In genomic region chr3:123001053-123001452, GRCm38 (mm10) we compare ENCODE assay signal across 24 mouse cellular contexts. TPM values are rescaled to one million over a fixed set of nuclear protein-coding genes. Genes with fewer than 3 reads are reported as not detected.
"Had no signal": no experiment of that assay in that cellular context is flagged by ENCODE, and none has a peak within 500 bp of the region (broad histone marks: within the 10 kb centered on the region; RNA-seq: fewer than 3 reads in every experiment).

No protein-coding gene starts in this region.

- H3K4me3 ChIP-seq: intestine, embryonic 15.5 days; limb, embryonic 12.5 days; limb, embryonic 15.5 days; midbrain, embryonic 13.5 days; myocyte; neural tube, embryonic 13.5 days; stomach, embryonic 15.5 days had no signal

- H3K4me2 ChIP-seq: intestine, embryonic 15.5 days; limb, embryonic 12.5 days; limb, embryonic 15.5 days; liver, embryonic 11.5 days; lung, embryonic 14.5 days; midbrain, embryonic 13.5 days; neural tube, embryonic 13.5 days; stomach, embryonic 15.5 days had no signal

- H3K4me1 ChIP-seq: intestine, embryonic 15.5 days; limb, embryonic 12.5 days; limb, embryonic 15.5 days; midbrain, embryonic 13.5 days; neural tube, embryonic 13.5 days; stomach, embryonic 15.5 days had no signal

- DNase-seq: kidney, adult 18-20 months; left cerebral cortex, postnatal 4 days; liver, postnatal 0 days; lung, embryonic 14.5 days; retina, postnatal 1 day; right cerebral cortex, postnatal 25 days; spleen, adult 18-20 months; thymus, postnatal 36 days had no signal

- H3K36me3 ChIP-seq: intestine, embryonic 15.5 days; limb, embryonic 12.5 days; limb, embryonic 15.5 days; midbrain, embryonic 13.5 days; neural tube, embryonic 13.5 days; stomach, embryonic 15.5 days had no signal

- H3K27me3 ChIP-seq: intestine, embryonic 15.5 days; limb, embryonic 12.5 days; limb, embryonic 15.5 days; midbrain, embryonic 13.5 days; neural tube, embryonic 13.5 days; stomach, embryonic 15.5 days had no signal

- H3K9me3 ChIP-seq: intestine, embryonic 15.5 days; limb, embryonic 12.5 days; limb, embryonic 15.5 days; midbrain, embryonic 13.5 days; neural tube, embryonic 13.5 days; stomach, embryonic 15.5 days had no signal

- H3K27ac ChIP-seq: intestine, embryonic 15.5 days; kidney, postnatal 0 days; limb, embryonic 12.5 days; limb, embryonic 15.5 days; liver, embryonic 14.5 days; macrophage; midbrain, embryonic 13.5 days; neural tube, embryonic 13.5 days; stomach, embryonic 15.5 days had no signal

- ATAC-seq: intestine, embryonic 15.5 days; liver, postnatal 0 days; midbrain, embryonic 13.5 days; midbrain, embryonic 16.5 days had no signal

- H3K9ac ChIP-seq: intestine, embryonic 15.5 days; limb, embryonic 12.5 days; limb, embryonic 15.5 days; liver, embryonic 14.5 days; liver, postnatal 0 days; lung, embryonic 14.5 days; midbrain, embryonic 13.5 days; neural tube, embryonic 13.5 days; stomach, embryonic 15.5 days had no signal

RNA-seq across cellular contexts. Expression of gene Myoz2, which starts 33.8 kb away (rescaled TPM):
- total RNA-seq: left cerebral cortex, postnatal 4 days; megakaryocyte, adult 5-6 weeks; monocyte, adult 5-6 weeks; neutrophil, adult 5-6 weeks had no signal
- polyA plus RNA-seq: kidney, postnatal 0 days; liver, embryonic 14.5 days; macrophage; midbrain, embryonic 13.5 days; midbrain, embryonic 16.5 days; thymus, postnatal 0 days had no signal
